Mouse (Mus musculus): Measurements from ENCODE around the gene Cmtm6. TPM values are rescaled to one million over a fixed set of nuclear protein-coding genes. Genes with fewer than 3 reads are reported as not detected.
"Not testable (repeated sequence)": the region's sequence is repeated elsewhere in the genome, so short reads cannot be mapped to it uniquely, and the experiment has no call there.

Gene Cmtm6
- polyA plus RNA-seq, 1 experiment from 2014 or later, result 21.0 TPM

- Histone ChIP-seq H3K4me2 (ENCODE audit: low read length) (no peak overlapping the region), H3K9me3 (ENCODE audit: control insufficient read depth, low read length) (no peaks in the 10 kb centered on the region), H3K36me3 (ENCODE audit: control insufficient read depth, insufficient read depth, low read length) (peaks cover 64% of the 10 kb centered on the region), H3K9ac (ENCODE audit: low read depth, low read length) (no peak overlapping the region), H3K27me3 (replicated peaks; ENCODE audit: control insufficient read depth, insufficient read depth, low read length) (no peaks in the 10 kb centered on the region), H3K27ac (ENCODE audit: low read depth, low read length) (no peak overlapping the region), H3K4me3 (ENCODE audit: low read length) (no peak overlapping the region), H3K4me1 (ENCODE audit: control insufficient read depth, insufficient read depth, low read depth, low read length) (no peaks in the 10 kb centered on the region)
- ATAC-seq, result no peak
- WGBS, result 82% methylated on average over 18 of the region's 18 CpGs
Measured at GRCm38 (mm10) chr9:114716677-114717331, 14.1 kb upstream of the Cmtm6 start.

- ATAC-seq, result no peak
Measured at GRCm38 (mm10) chr9:114727315-114727714, 3.6 kb upstream of the Cmtm6 start.

GRCm38 (mm10) chr9:114728432-114728831 is 2.5 kb upstream of the Cmtm6 start:
- WGBS, result 62% methylated on average over 2 of the region's 2 CpGs
- H3K4me3 ChIP-seq (ENCODE audit: low read length); ATAC-seq; H3K9ac ChIP-seq (ENCODE audit: low read depth, low read length); H3K4me2 ChIP-seq (ENCODE audit: low read length); H3K27me3 ChIP-seq (replicated peaks; ENCODE audit: control insufficient read depth, insufficient read depth, low read length); H3K9me3 ChIP-seq (ENCODE audit: control insufficient read depth, low read length); H3K4me1 ChIP-seq (ENCODE audit: control insufficient read depth, insufficient read depth, low read depth, low read length); H3K27ac ChIP-seq (ENCODE audit: low read depth, low read length): not testable (repeated sequence)
- peaks cover 10% of the 10 kb centered on the region for H3K36me3 ChIP-seq (ENCODE audit: control insufficient read depth, insufficient read depth, low read length)

More at GRCm38 (mm10) chr9:114727315-114727714, 3.6 kb upstream of the Cmtm6 start:
- Histone ChIP-seq H3K4me3 (ENCODE audit: low read length) (no peak overlapping the region), H3K9ac (ENCODE audit: low read depth, low read length) (no peak overlapping the region), H3K4me1 (ENCODE audit: control insufficient read depth, insufficient read depth, low read depth, low read length) (peaks cover 5% of the 10 kb centered on the region), H3K27me3 (replicated peaks; ENCODE audit: control insufficient read depth, insufficient read depth, low read length) (no peaks in the 10 kb centered on the region), H3K9me3 (ENCODE audit: control insufficient read depth, low read length) (no peaks in the 10 kb centered on the region), H3K36me3 (ENCODE audit: control insufficient read depth, insufficient read depth, low read length) (peaks cover 21% of the 10 kb centered on the region), H3K27ac (ENCODE audit: low read depth, low read length) (no peak overlapping the region), H3K4me2 (ENCODE audit: low read length) (no peak overlapping the region)
- whole genome bisulfite sequencing, result 5% methylated on average over 3 of the region's 3 CpGs

- ATAC-seq, result no peak
- H3K4me1 ChIP-seq (ENCODE audit: control insufficient read depth, insufficient read depth, low read depth, low read length), result peaks cover 7% of the 10 kb centered on the region
Measured at GRCm38 (mm10) chr9:114729911-114730805, 758 bp upstream of the Cmtm6 start.

GRCm38 (mm10) chr9:114731871-114732682 is 1.2 kb downstream of the Cmtm6 start:
- peak overlapping the region; percentile 96; the same call in 1 of the 2 replicates for H3K9ac ChIP-seq (ENCODE audit: low read depth, low read length)
- no peaks in the 10 kb centered on the region for H3K9me3 ChIP-seq (ENCODE audit: control insufficient read depth, low read length)
- H3K4me2 ChIP-seq (ENCODE audit: low read length), result peak overlapping the region; percentile 79
- no peaks in the 10 kb centered on the region for H3K36me3 ChIP-seq (ENCODE audit: control insufficient read depth, insufficient read depth, low read length)
- 74% methylated on average over 12 of the region's 12 CpGs for WGBS
- ATAC-seq, result no peak
- no peak overlapping the region for H3K27ac ChIP-seq (ENCODE audit: low read depth, low read length)
- no peaks in the 10 kb centered on the region for H3K27me3 ChIP-seq (replicated peaks; ENCODE audit: control insufficient read depth, insufficient read depth, low read length)
- peaks cover 7% of the 10 kb centered on the region for H3K4me1 ChIP-seq (ENCODE audit: control insufficient read depth, insufficient read depth, low read depth, low read length)
- peak overlapping the region; percentile 84 for H3K4me3 ChIP-seq (ENCODE audit: low read length)

More at GRCm38 (mm10) chr9:114729911-114730805, 758 bp upstream of the Cmtm6 start:
- Histone ChIP-seq H3K27ac (ENCODE audit: low read depth, low read length) (no peak overlapping the region), H3K27me3 (replicated peaks; ENCODE audit: control insufficient read depth, insufficient read depth, low read length) (no peaks in the 10 kb centered on the region), H3K4me2 (ENCODE audit: low read length) (peak overlapping the region; percentile 79), H3K36me3 (ENCODE audit: control insufficient read depth, insufficient read depth, low read length) (no peaks in the 10 kb centered on the region), H3K9me3 (ENCODE audit: control insufficient read depth, low read length) (no peaks in the 10 kb centered on the region), H3K4me3 (ENCODE audit: low read length) (peak overlapping the region; percentile 84), H3K9ac (ENCODE audit: low read depth, low read length) (no peak overlapping the region)
- WGBS, result 44% methylated on average over 27 of the region's 30 CpGs

- H3K9ac ChIP-seq (ENCODE audit: low read depth, low read length), result no peak overlapping the region
- no peak for ATAC-seq
- no peak overlapping the region for H3K4me3 ChIP-seq (ENCODE audit: low read length)
- H3K27ac ChIP-seq (ENCODE audit: low read depth, low read length), result no peak overlapping the region
- peaks cover 7% of the 10 kb centered on the region for H3K4me1 ChIP-seq (ENCODE audit: control insufficient read depth, insufficient read depth, low read depth, low read length)
- no peak overlapping the region for H3K4me2 ChIP-seq (ENCODE audit: low read length)
- 83% methylated on average over 2 of the region's 2 CpGs for WGBS
- no peaks in the 10 kb centered on the region for H3K9me3 ChIP-seq (ENCODE audit: control insufficient read depth, low read length)
- H3K27me3 ChIP-seq (replicated peaks; ENCODE audit: control insufficient read depth, insufficient read depth, low read length), result no peaks in the 10 kb centered on the region
- no peaks in the 10 kb centered on the region for H3K36me3 ChIP-seq (ENCODE audit: control insufficient read depth, insufficient read depth, low read length)
Measured at GRCm38 (mm10) chr9:114733238-114733637, 2.3 kb downstream of the Cmtm6 start.

GRCm38 (mm10) chr9:114736442-114736841 is 5.5 kb downstream of the Cmtm6 start:
- Histone ChIP-seq H3K9ac (ENCODE audit: low read depth, low read length) (no peak overlapping the region), H3K4me2 (ENCODE audit: low read length) (no peak overlapping the region), H3K4me3 (ENCODE audit: low read length) (no peak overlapping the region), H3K4me1 (ENCODE audit: control insufficient read depth, insufficient read depth, low read depth, low read length) (peaks cover 7% of the 10 kb centered on the region), H3K36me3 (ENCODE audit: control insufficient read depth, insufficient read depth, low read length) (0 out of 2 replicates have a peak, but pooled peaks cover 2% of the 10 kb centered on the region), H3K27ac (ENCODE audit: low read depth, low read length) (no peak overlapping the region), H3K27me3 (replicated peaks; ENCODE audit: control insufficient read depth, insufficient read depth, low read length) (no peaks in the 10 kb centered on the region), H3K9me3 (ENCODE audit: control insufficient read depth, low read length) (no peaks in the 10 kb centered on the region)
- no peak for ATAC-seq
- WGBS, result 79% methylated on average over 11 of the region's 11 CpGs

- 94% methylated on average over 9 of the region's 9 CpGs for WGBS
- Histone ChIP-seq H3K4me1 (ENCODE audit: control insufficient read depth, insufficient read depth, low read depth, low read length) (no peaks in the 10 kb centered on the region), H3K9ac (ENCODE audit: low read depth, low read length) (no peak overlapping the region), H3K4me2 (ENCODE audit: low read length) (no peak overlapping the region), H3K36me3 (ENCODE audit: control insufficient read depth, insufficient read depth, low read length) (0 out of 2 replicates have a peak, but pooled peaks cover 2% of the 10 kb centered on the region), H3K27ac (ENCODE audit: low read depth, low read length) (no peak overlapping the region), H3K27me3 (replicated peaks; ENCODE audit: control insufficient read depth, insufficient read depth, low read length) (no peaks in the 10 kb centered on the region), H3K4me3 (ENCODE audit: low read length) (no peak overlapping the region), H3K9me3 (ENCODE audit: control insufficient read depth, low read length) (no peaks in the 10 kb centered on the region)
- no peak for ATAC-seq
Measured at GRCm38 (mm10) chr9:114740336-114740735, 9.4 kb downstream of the Cmtm6 start.

Measured in hindbrain, embryonic 16.5 days (tissue).